ENCODE assay signal across 27 mouse cellular contexts in the genomic region with DNA sequence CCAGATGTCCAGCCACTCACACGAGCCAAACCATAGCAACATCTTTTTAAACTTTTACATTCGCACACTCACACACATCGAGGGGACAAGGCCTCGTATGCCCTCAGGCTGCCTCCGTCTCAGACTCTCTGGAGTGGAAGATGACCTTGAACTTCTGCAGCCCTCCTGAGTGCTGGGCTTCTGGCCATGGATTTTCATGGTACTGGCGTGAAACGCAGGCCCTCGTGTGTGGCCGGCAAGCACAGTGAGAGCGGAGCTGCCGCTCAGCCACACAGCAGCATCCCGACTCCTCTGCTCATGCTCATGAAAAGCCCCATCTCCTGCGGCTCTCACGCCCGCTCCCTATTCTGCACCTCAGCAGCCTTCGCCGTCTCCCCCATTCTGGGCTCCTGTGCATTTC. TPM values are rescaled to one million over a fixed set of nuclear protein-coding genes. Genes with fewer than 3 reads are reported as not detected.
DNase-seq lines count a peak whose midpoint lies in the region; ATAC-seq lines count a peak whose summit lies in the region.
"Had no signal": no experiment of that assay in that cellular context is flagged by ENCODE, and none has a peak within 500 bp of the region (broad histone marks: within the 10 kb centered on the region; RNA-seq: fewer than 3 reads in every experiment).

No protein-coding gene starts in this region.

- DNase-seq in adrenal gland, postnatal 14 days, result peak; percentile 40
- DNase-seq in adrenal gland, adult 8-10 months, result no peak
- no peak for DNase-seq in hindbrain, embryonic 11.5 days (ENCODE audit: low spot score)
- no peak for DNase-seq in midbrain, embryonic 14.5 days
- no peak for DNase-seq in midbrain, embryonic 11.5 days (ENCODE audit: low spot score, missing footprints)
- no peak for DNase-seq in natural killer cell, adult 2 months (ENCODE audit: low spot score in 2 of 2)
- DNase-seq: cerebellum, adult 2 months; gastrocnemius, adult 2 months; heart, postnatal 10 days; kidney, adult 8-10 months; layer of hippocampus, postnatal 36 days; right cerebral cortex, adult 18-20 months; thymus, postnatal 36 days had no signal

- no peak overlapping the region for H3K27ac ChIP-seq in hindbrain, embryonic 13.5 days
- no peak overlapping the region for H3K27ac ChIP-seq in hindbrain, embryonic 11.5 days (ENCODE audit: low read depth, low read length)
- no peak overlapping the region for H3K27ac ChIP-seq in midbrain, embryonic 14.5 days (replicated peaks; ENCODE audit: low read depth, low read length)
- no peak overlapping the region for H3K27ac ChIP-seq in midbrain, embryonic 11.5 days (ENCODE audit: low read depth, low read length)
- no peak overlapping the region for H3K27ac ChIP-seq in hindbrain, embryonic 15.5 days (replicated peaks)
- H3K27ac ChIP-seq: gastrocnemius, adult 2 months; layer of hippocampus, adult 2 months; limb, embryonic 15.5 days; liver, embryonic 15.5 days; macrophage; midbrain, embryonic 12.5 days; stomach, postnatal 0 days had no signal

- H3K9me3 ChIP-seq in hindbrain, embryonic 13.5 days, result no peaks in the 10 kb centered on the region
- H3K9me3 ChIP-seq in hindbrain, embryonic 11.5 days (ENCODE audit: control insufficient read depth, low read length), result no peaks in the 10 kb centered on the region
- no peaks in the 10 kb centered on the region for H3K9me3 ChIP-seq in midbrain, embryonic 14.5 days (ENCODE audit: control insufficient read depth, low read length)
- H3K9me3 ChIP-seq in midbrain, embryonic 11.5 days (ENCODE audit: control insufficient read depth, low read length), result no peaks in the 10 kb centered on the region
- H3K9me3 ChIP-seq in hindbrain, embryonic 15.5 days, result no peaks in the 10 kb centered on the region
- H3K9me3 ChIP-seq: G1E; limb, embryonic 15.5 days; liver, embryonic 15.5 days; midbrain, embryonic 12.5 days had no signal

- 32% methylated on average over 17 of the region's 17 CpGs for WGBS in hindbrain, embryonic 13.5 days
- WGBS in hindbrain, embryonic 11.5 days, result 38% methylated on average over 17 of the region's 17 CpGs
- 30% methylated on average over 17 of the region's 17 CpGs for WGBS in midbrain, embryonic 14.5 days
- WGBS in midbrain, embryonic 11.5 days, result 46% methylated on average over 17 of the region's 17 CpGs
- WGBS in hindbrain, embryonic 15.5 days, result 33% methylated on average over 17 of the region's 17 CpGs

- peaks cover 27% of the 10 kb centered on the region for H3K4me1 ChIP-seq in hindbrain, embryonic 13.5 days (replicated peaks)
- peaks cover 4% of the 10 kb centered on the region; the same call in 1 of the 2 replicates for H3K4me1 ChIP-seq in hindbrain, embryonic 11.5 days (replicated peaks; ENCODE audit: control insufficient read depth, insufficient read depth, low read length)
- peaks cover 8% of the 10 kb centered on the region; the same call in 1 of the 2 replicates for H3K4me1 ChIP-seq in midbrain, embryonic 14.5 days (ENCODE audit: control insufficient read depth, insufficient read depth, low read length)
- H3K4me1 ChIP-seq in midbrain, embryonic 11.5 days (ENCODE audit: control insufficient read depth, insufficient read depth, low read length), result peaks cover 6% of the 10 kb centered on the region
- H3K4me1 ChIP-seq in hindbrain, embryonic 15.5 days (replicated peaks), result peaks cover 28% of the 10 kb centered on the region

- no peak overlapping the region for H3K4me3 ChIP-seq in hindbrain, embryonic 13.5 days
- no peak overlapping the region for H3K4me3 ChIP-seq in hindbrain, embryonic 11.5 days (ENCODE audit: low read depth, low read length)
- no peak overlapping the region for H3K4me3 ChIP-seq in midbrain, embryonic 14.5 days (replicated peaks; ENCODE audit: low read depth, low read length)
- no peak overlapping the region for H3K4me3 ChIP-seq in midbrain, embryonic 11.5 days (ENCODE audit: low read depth, low read length)
- no peak overlapping the region for H3K4me3 ChIP-seq in hindbrain, embryonic 15.5 days
- H3K4me3 ChIP-seq: erythroblast, embryonic 14.5 days; gastrocnemius, adult 2 months; layer of hippocampus, adult 2 months; limb, embryonic 15.5 days; liver, embryonic 15.5 days; midbrain, embryonic 12.5 days had no signal

- H3K27me3 ChIP-seq in hindbrain, embryonic 13.5 days, result peaks cover 37% of the 10 kb centered on the region
- no peaks in the 10 kb centered on the region; the same call in 1 of the 2 replicates for H3K27me3 ChIP-seq in hindbrain, embryonic 11.5 days (ENCODE audit: control insufficient read depth, insufficient read depth, low read length)
- 0 out of 2 replicates have a peak, but pooled peaks cover 14% of the 10 kb centered on the region for H3K27me3 ChIP-seq in midbrain, embryonic 14.5 days (ENCODE audit: control insufficient read depth, insufficient read depth, low read length)
- peaks cover 4% of the 10 kb centered on the region for H3K27me3 ChIP-seq in midbrain, embryonic 11.5 days (ENCODE audit: control insufficient read depth, insufficient read depth, low read length)
- H3K27me3 ChIP-seq in hindbrain, embryonic 15.5 days, result peaks cover 7% of the 10 kb centered on the region

- peak overlapping the region; percentile 16; the same call in 1 of the 2 replicates for H3K4me2 ChIP-seq in hindbrain, embryonic 13.5 days
- H3K4me2 ChIP-seq in hindbrain, embryonic 11.5 days (replicated peaks; ENCODE audit: low read depth, low read length), result no peak overlapping the region
- peak overlapping the region; percentile 19; the same call in 1 of the 2 replicates for H3K4me2 ChIP-seq in midbrain, embryonic 14.5 days (ENCODE audit: low read length)
- no peak overlapping the region for H3K4me2 ChIP-seq in midbrain, embryonic 11.5 days
- peak overlapping the region; percentile 35 for H3K4me2 ChIP-seq in hindbrain, embryonic 15.5 days
- H3K4me2 ChIP-seq: heart, embryonic 11.5 days; limb, embryonic 15.5 days; liver, embryonic 15.5 days; midbrain, embryonic 12.5 days had no signal

- H3K36me3 ChIP-seq in hindbrain, embryonic 13.5 days, result no peaks in the 10 kb centered on the region
- no peaks in the 10 kb centered on the region for H3K36me3 ChIP-seq in hindbrain, embryonic 11.5 days (ENCODE audit: control insufficient read depth, insufficient read depth, low read length)
- H3K36me3 ChIP-seq in midbrain, embryonic 14.5 days (ENCODE audit: control insufficient read depth, insufficient read depth, low read length), result no peaks in the 10 kb centered on the region
- no peaks in the 10 kb centered on the region for H3K36me3 ChIP-seq in midbrain, embryonic 11.5 days (ENCODE audit: control insufficient read depth, insufficient read depth, low read length)
- H3K36me3 ChIP-seq in hindbrain, embryonic 15.5 days, result no peaks in the 10 kb centered on the region
- H3K36me3 ChIP-seq: limb, embryonic 15.5 days; liver, embryonic 15.5 days; midbrain, embryonic 12.5 days had no signal

- ATAC-seq in hindbrain, embryonic 13.5 days (ENCODE audit: low FRiP score), result no peak
- ATAC-seq in hindbrain, embryonic 11.5 days (ENCODE audit: low FRiP score), result no peak
- no peak for ATAC-seq in midbrain, embryonic 14.5 days (ENCODE audit: low FRiP score, low TSS enrichment)
- no peak for ATAC-seq in midbrain, embryonic 11.5 days (ENCODE audit: low FRiP score)
- no peak for ATAC-seq in hindbrain, embryonic 15.5 days (ENCODE audit: low FRiP score, low read depth)
- ATAC-seq: activated CD4-positive, CD25-positive, alpha-beta regulatory T cell, adult 4 months; CD4-positive, CD25-positive, alpha-beta regulatory T cell, adult 4 months had no signal

- 0 out of 2 replicates have a peak overlapping the region, but pooled peaks have one; percentile 14 for H3K9ac ChIP-seq in hindbrain, embryonic 13.5 days
- H3K9ac ChIP-seq in hindbrain, embryonic 11.5 days (ENCODE audit: low read depth, low read length), result no peak overlapping the region
- no peak overlapping the region for H3K9ac ChIP-seq in midbrain, embryonic 14.5 days (replicated peaks; ENCODE audit: low read length)
- H3K9ac ChIP-seq in midbrain, embryonic 11.5 days (ENCODE audit: low read length), result no peak overlapping the region
- no peak overlapping the region for H3K9ac ChIP-seq in hindbrain, embryonic 15.5 days
- H3K9ac ChIP-seq: limb, embryonic 15.5 days; liver, embryonic 15.5 days; midbrain, embryonic 12.5 days had no signal

RNA-seq across cellular contexts. Expression of gene Hs1bp3, which starts 2.2 kb away (rescaled TPM):
- 12.4 and 15.1 TPM in 2 replicates for total RNA-seq in adrenal gland, postnatal 14 days (2021)
- total RNA-seq in adrenal gland, adult 8-10 months (2022), result 10 to 100 TPM; 18.4 to 33.8 (median 20.6) TPM
- 9.5 and 10.1 TPM in 2 replicates for polyA plus RNA-seq in hindbrain, embryonic 13.5 days (2015; fragmentation: Nextera tagmentation; extraction: Ambion mirVana)
- polyA plus RNA-seq in hindbrain, embryonic 11.5 days (2014; fragmentation: Nextera tagmentation; extraction: Ambion mirVana), result 6.9 TPM in 2 replicates
- polyA plus RNA-seq in midbrain, embryonic 14.5 days (2014; fragmentation: Nextera tagmentation; extraction: Ambion mirVana), result 6.7 and 7.0 TPM in 2 replicates
- polyA plus RNA-seq in midbrain, embryonic 11.5 days (2014; fragmentation: Nextera tagmentation; extraction: Ambion mirVana), result 7.2 and 7.4 TPM in 2 replicates
- 10.2 and 10.8 TPM in 2 replicates for polyA plus RNA-seq in hindbrain, embryonic 15.5 days (2015; fragmentation: Nextera tagmentation; extraction: Ambion mirVana)

RNA-seq across cellular contexts. Expression of gene Gdf7, which starts 9.2 kb away (rescaled TPM):
- not detected in 2 replicates for total RNA-seq in adrenal gland, postnatal 14 days (2021)
- under 1 TPM in 1 of 4 experiments, not detected in 3; 0.23 TPM for total RNA-seq in adrenal gland, adult 8-10 months (2022)
- polyA plus RNA-seq in hindbrain, embryonic 13.5 days (2015; fragmentation: Nextera tagmentation; extraction: Ambion mirVana), result 0.40 and 0.88 TPM in 2 replicates
- polyA plus RNA-seq in hindbrain, embryonic 11.5 days (2014; fragmentation: Nextera tagmentation; extraction: Ambion mirVana), result 0.59 and 1.4 TPM in 2 replicates
- polyA plus RNA-seq in midbrain, embryonic 14.5 days (2014; fragmentation: Nextera tagmentation; extraction: Ambion mirVana), result 0.25 TPM in 1 of 2 replicates, not detected in the other
- polyA plus RNA-seq in midbrain, embryonic 11.5 days (2014; fragmentation: Nextera tagmentation; extraction: Ambion mirVana), result 0.26 and 0.64 TPM in 2 replicates
- 0.41 and 0.65 TPM in 2 replicates for polyA plus RNA-seq in hindbrain, embryonic 15.5 days (2015; fragmentation: Nextera tagmentation; extraction: Ambion mirVana)
- total RNA-seq: G1E; gastrocnemius, adult 2 months; layer of hippocampus, adult 2 months had no signal
- polyA plus RNA-seq: activated CD4-positive, CD25-positive, alpha-beta regulatory T cell, adult 4 months; CD4-positive, CD25-positive, alpha-beta regulatory T cell, adult 4 months; erythroblast, embryonic 14.5 days; G1E; liver, embryonic 15.5 days; lung, embryonic 16.5 days; macrophage; stomach, postnatal 0 days had no signal

Comparison
In these comparisons a context has a peak if more than half of its experiments do, and no peak if none do; other contexts are left out.
1. H3K4me2 ChIP-seq: peak in hindbrain, embryonic 13.5 days (single experiment), midbrain, embryonic 14.5 days (single experiment) and hindbrain, embryonic 15.5 days (single experiment); none in hindbrain, embryonic 11.5 days (single experiment) and midbrain, embryonic 11.5 days (single experiment).